Mouse (Mus musculus) heart, embryonic 14.5 days (tissue): Measurements from ENCODE around the gene Abcc12. TPM values are rescaled to one million over a fixed set of nuclear protein-coding genes. Genes with fewer than 3 reads are reported as not detected.

ENCODE experiments used
- microRNA-seq: library from miRNA; unstranded; fragments of <30 nt; microRNA quantifications from one replicate; pipeline ENCODE4, GENCODE M21; 2016
- polyA plus RNA-seq: library from polyadenylated mRNA; unstranded; fragments of >200 nt; fragmentation: Nextera tagmentation; extraction: Ambion mirVana; gene quantifications from 2 replicates; pipeline ENCODE4 v1.2.1, GENCODE M21; 2014

Abcc12 gene
- polyA plus RNA-seq, 1 experiment from 2014 or later, result not detected

Small RNAs within 50 kb of the gene (microRNA-seq; reads per million reads assigned to microRNA genes)
- not detected for gene Gm44348

Other genes starting within 250 kb of the Abcc12 start
- gene Lonp2, start 43.4 kb upstream of the Abcc12 start, polyA plus RNA-seq, result 55.0 and 58.9 TPM in 2 replicates
- gene Gm10638, start 165.0 kb upstream of the Abcc12 start, polyA plus RNA-seq, result 4.6 and 5.5 TPM in 2 replicates
- gene Siah1a, start 165.2 kb upstream of the Abcc12 start, polyA plus RNA-seq, result 36.3 and 39.7 TPM in 2 replicates